Mouse (Mus musculus): ENCODE measurements around the gene Ppp1r13l. TPM values are rescaled to one million over a fixed set of nuclear protein-coding genes. Genes with fewer than 3 reads are reported as not detected.
A peak's percentile ranks its signal among the peaks of the same experiment; 100 is the strongest.

Ppp1r13l gene
- polyA plus RNA-seq, 2 experiments = 15.3 to 33.8 TPM

- H3K9me3 ChIP-seq (ENCODE audit: control insufficient read depth, low read length) = no peaks in the 10 kb centered on the region
- WGBS = 73% methylated on average over 5 of the region's 5 CpGs
- no peak for ATAC-seq (ENCODE audit: low FRiP score, low read depth)
- H3K27ac ChIP-seq (replicated peaks; ENCODE audit: low read depth, low read length) = no peak overlapping the region
- no peak overlapping the region for H3K9ac ChIP-seq (ENCODE audit: low read depth, low read length, severe bottlenecking)
- H3K4me1 ChIP-seq (ENCODE audit: control insufficient read depth, insufficient read depth, low read length) = peaks cover 9% of the 10 kb centered on the region; the same call in 1 of the 2 replicates
- H3K27me3 ChIP-seq (ENCODE audit: control insufficient read depth, insufficient read depth, low read length) = no peaks in the 10 kb centered on the region
- H3K36me3 ChIP-seq (ENCODE audit: control insufficient read depth, insufficient read depth, low read length) = no peaks in the 10 kb centered on the region
- DNase-seq (ENCODE audit: low spot score) = no peak
- TF ChIP-seq POLR2A (IDR thresholded peaks at IDR 0.05; ENCODE audit: borderline replicate concordance, extremely low read depth, insufficient read depth, insufficient read length) = no peak
- H3K4me2 ChIP-seq (replicated peaks; ENCODE audit: low read depth, low read length, severe bottlenecking) = no peak overlapping the region
- no peak overlapping the region for H3K4me3 ChIP-seq (replicated peaks; ENCODE audit: low read length)
Observed at GRCm38 (mm10) chr7:19321464-19321863, 38.1 kb upstream of the Ppp1r13l start.

- Histone ChIP-seq H3K36me3 (ENCODE audit: control insufficient read depth, insufficient read depth, low read length) (no peaks in the 10 kb centered on the region), H3K4me2 (replicated peaks; ENCODE audit: low read depth, low read length, severe bottlenecking) (no peak overlapping the region), H3K27ac (replicated peaks; ENCODE audit: low read depth, low read length) (no peak overlapping the region), H3K9ac (ENCODE audit: low read depth, low read length, severe bottlenecking) (no peak overlapping the region), H3K9me3 (ENCODE audit: control insufficient read depth, low read length) (no peaks in the 10 kb centered on the region), H3K27me3 (ENCODE audit: control insufficient read depth, insufficient read depth, low read length) (no peaks in the 10 kb centered on the region), H3K4me1 (ENCODE audit: control insufficient read depth, insufficient read depth, low read length) (peaks cover 15% of the 10 kb centered on the region), H3K4me3 (replicated peaks; ENCODE audit: low read length) (no peak overlapping the region)
- DNase-seq (ENCODE audit: low spot score) (no peak), ATAC-seq (ENCODE audit: low FRiP score, low read depth) (no peak)
- WGBS = 37% methylated on average over 9 of the region's 9 CpGs
- TF ChIP-seq POLR2A (IDR thresholded peaks at IDR 0.05; ENCODE audit: borderline replicate concordance, extremely low read depth, insufficient read depth, insufficient read length) = no peak
Observed at GRCm38 (mm10) chr7:19322489-19322888, 37.1 kb upstream of the Ppp1r13l start.

DNA sequence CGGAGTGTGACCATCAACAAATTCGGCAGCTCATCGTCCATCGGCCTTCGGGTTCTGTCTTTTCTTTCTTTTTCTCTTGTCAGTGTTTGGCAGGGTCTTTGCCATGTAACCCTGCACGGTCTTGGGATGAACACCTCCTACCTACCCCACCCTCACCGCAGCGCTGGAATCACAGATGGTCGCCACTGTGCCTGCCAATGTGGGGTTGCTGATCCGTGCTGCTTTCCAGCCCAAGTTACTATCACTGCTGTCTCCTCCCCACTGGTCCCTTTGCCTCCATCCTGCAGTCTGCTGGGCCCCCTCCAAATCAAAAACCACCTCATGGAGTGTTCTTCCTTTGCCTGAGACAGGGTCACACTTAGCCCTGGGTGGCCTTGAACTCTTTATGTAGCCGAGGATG, 35.3 kb upstream of the Ppp1r13l start:
- Histone ChIP-seq H3K9me3 (ENCODE audit: control insufficient read depth, low read length) (no peaks in the 10 kb centered on the region), H3K4me3 (replicated peaks; ENCODE audit: low read length) (no peak overlapping the region), H3K9ac (ENCODE audit: low read depth, low read length, severe bottlenecking) (no peak overlapping the region), H3K4me1 (ENCODE audit: control insufficient read depth, insufficient read depth, low read length) (peaks cover 19% of the 10 kb centered on the region), H3K27ac (replicated peaks; ENCODE audit: low read depth, low read length) (no peak overlapping the region), H3K4me2 (replicated peaks; ENCODE audit: low read depth, low read length, severe bottlenecking) (no peak overlapping the region), H3K36me3 (ENCODE audit: control insufficient read depth, insufficient read depth, low read length) (no peaks in the 10 kb centered on the region), H3K27me3 (ENCODE audit: control insufficient read depth, insufficient read depth, low read length) (no peaks in the 10 kb centered on the region)
- DNase-seq (ENCODE audit: low spot score) (no peak), ATAC-seq (ENCODE audit: low FRiP score, low read depth) (no peak)
- 82% methylated on average over 11 of the region's 11 CpGs for WGBS
- no peak for TF ChIP-seq POLR2A (IDR thresholded peaks at IDR 0.05; ENCODE audit: borderline replicate concordance, extremely low read depth, insufficient read depth, insufficient read length)

DNA sequence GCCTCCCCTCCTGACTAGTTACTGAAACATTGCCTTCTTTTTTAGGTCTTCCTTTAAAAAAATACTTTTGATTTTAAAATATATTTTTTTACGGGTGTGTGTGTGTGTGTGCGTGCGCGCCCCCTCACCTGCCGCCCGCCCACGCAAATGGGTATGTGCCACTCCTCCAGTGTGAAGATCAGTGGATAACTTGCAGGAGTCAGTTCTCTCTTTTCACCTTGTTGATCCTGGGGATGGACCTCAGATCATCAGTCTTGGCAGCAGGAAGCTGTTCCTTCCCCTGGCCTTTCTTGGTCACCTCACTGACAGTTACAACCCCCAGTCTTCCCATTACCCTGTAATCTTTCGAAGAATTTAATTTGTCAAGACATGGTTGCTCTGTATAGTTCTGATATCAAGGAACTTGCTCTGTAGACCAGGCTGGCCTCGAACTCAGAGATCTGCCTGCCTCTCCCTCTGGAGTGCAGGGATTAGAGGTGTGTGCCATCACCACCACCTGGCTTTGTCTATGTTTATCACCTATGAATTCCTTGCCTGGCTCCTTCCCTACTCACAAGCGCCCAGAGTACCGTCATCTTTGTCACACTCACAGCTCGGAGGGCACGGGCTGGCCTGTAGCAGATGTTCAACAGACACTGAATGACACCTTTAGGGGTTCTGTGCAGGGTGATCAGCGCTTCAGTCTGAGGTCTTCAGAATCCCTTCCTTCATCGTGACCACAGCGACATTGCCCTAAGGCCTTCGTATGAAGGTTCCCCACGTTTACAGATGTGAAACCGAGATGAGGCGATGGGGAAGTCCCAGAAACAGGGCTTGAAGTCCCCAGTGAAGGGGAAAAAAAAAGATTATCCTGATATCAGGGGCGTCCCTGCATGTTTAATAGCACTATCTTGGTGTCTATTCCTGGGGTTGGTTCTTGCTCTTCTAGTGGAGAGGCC, 34.0 kb upstream of the Ppp1r13l start:
- no peaks in the 10 kb centered on the region for H3K36me3 ChIP-seq (ENCODE audit: control insufficient read depth, insufficient read depth, low read length)
- no peak overlapping the region for H3K9ac ChIP-seq (ENCODE audit: low read depth, low read length, severe bottlenecking)
- no peak for TF ChIP-seq POLR2A (IDR thresholded peaks at IDR 0.05; ENCODE audit: borderline replicate concordance, extremely low read depth, insufficient read depth, insufficient read length)
- peaks cover 12% of the 10 kb centered on the region for H3K4me1 ChIP-seq (ENCODE audit: control insufficient read depth, insufficient read depth, low read length)
- peak overlapping the region; percentile 59; the same call in 1 of the 2 replicates for H3K4me2 ChIP-seq (replicated peaks; ENCODE audit: low read depth, low read length, severe bottlenecking)
- no peaks in the 10 kb centered on the region for H3K27me3 ChIP-seq (ENCODE audit: control insufficient read depth, insufficient read depth, low read length)
- no peak overlapping the region for H3K4me3 ChIP-seq (replicated peaks; ENCODE audit: low read length)
- no peaks in the 10 kb centered on the region for H3K9me3 ChIP-seq (ENCODE audit: control insufficient read depth, low read length)
- H3K27ac ChIP-seq (replicated peaks; ENCODE audit: low read depth, low read length) = no peak overlapping the region
- no peak for DNase-seq (ENCODE audit: low spot score)
- WGBS = 67% methylated on average over 21 of the region's 21 CpGs
- ATAC-seq (ENCODE audit: low FRiP score, low read depth) = no peak

GRCm38 (mm10) chr7:19326359-19326758, 33.2 kb upstream of the Ppp1r13l start:
- Histone ChIP-seq H3K4me3 (replicated peaks; ENCODE audit: low read length) (peak overlapping the region; percentile 35), H3K9ac (ENCODE audit: low read depth, low read length, severe bottlenecking) (peak overlapping the region; percentile 8), H3K9me3 (ENCODE audit: control insufficient read depth, low read length) (no peaks in the 10 kb centered on the region), H3K27me3 (ENCODE audit: control insufficient read depth, insufficient read depth, low read length) (no peaks in the 10 kb centered on the region), H3K36me3 (ENCODE audit: control insufficient read depth, insufficient read depth, low read length) (no peaks in the 10 kb centered on the region), H3K4me2 (replicated peaks; ENCODE audit: low read depth, low read length, severe bottlenecking) (peak overlapping the region; percentile 59), H3K4me1 (ENCODE audit: control insufficient read depth, insufficient read depth, low read length) (peaks cover 11% of the 10 kb centered on the region), H3K27ac (replicated peaks; ENCODE audit: low read depth, low read length) (peak overlapping the region; percentile 44)
- WGBS = under 1% methylated on average over 20 of the region's 20 CpGs
- DNase-seq (ENCODE audit: low spot score) (peak; percentile 75), ATAC-seq (ENCODE audit: low FRiP score, low read depth) (peak; percentile 73)
- TF ChIP-seq POLR2A (IDR thresholded peaks at IDR 0.05; ENCODE audit: borderline replicate concordance, extremely low read depth, insufficient read depth, insufficient read length) = no peak

All from limb, embryonic 14.5 days (tissue).